Mouse (Mus musculus): ENCODE results near the gene Cpt1c. TPM values are rescaled to one million over a fixed set of nuclear protein-coding genes. Genes with fewer than 3 reads are reported as not detected.
"Not testable (repeated sequence)": the region's sequence is repeated elsewhere in the genome, so short reads cannot be mapped to it uniquely, and the experiment has no call there.

The Cpt1c gene
- total RNA-seq (2021): 100 to 1,000 TPM in 1 of 2 experiments, 10 to 100 TPM in 1; 97.4 to 101 TPM
- long read RNA-seq, experiment 1, transcript Cpt1c-206 (19 exons, 2,716 nt): minor isoform, 6 of 169 reads
- long read RNA-seq, experiment 1, transcript Cpt1c-201 (19 exons, 2,793 nt): major isoform, 77 of 169 reads
- long read RNA-seq, experiment 1, partial matches to known transcripts: 41 of 169 reads
- long read RNA-seq, experiment 1, other reads (novel, unspliced or antisense): 45 of 169 reads
- long read RNA-seq, experiment 2, transcript Cpt1c-201 (19 exons, 2,793 nt): major isoform, 63 of 160 reads
- long read RNA-seq, experiment 2, transcript Cpt1c-206 (19 exons, 2,716 nt): minor isoform, 6 of 160 reads
- long read RNA-seq, experiment 2, partial matches to known transcripts: 48 of 160 reads
- long read RNA-seq, experiment 2, other reads (novel, unspliced or antisense): 43 of 160 reads

- DNase-seq (ENCODE audit: low spot score in 2 of 2): peak; percentile 91 to 95
- intact Hi-C loops (cut with DNase I): loop anchor here (5.0 kb wide), 1 partner anchor 47 kb away; the partner anchor contains the start of gene Ap2a1
These were observed at the start of gene Cpt1c for GRCm38 (mm10) chr7:44974383-44975116. Cpt1c (minus strand) TSS chr7:44974851.

GRCm38 (mm10) chr7:45023711-45024110 lies 49.1 kb upstream of the Cpt1c start:
- intact Hi-C loops (cut with DNase I); DNase-seq (ENCODE audit: low spot score in 2 of 2): not testable (repeated sequence)

- no peak for DNase-seq (ENCODE audit: low spot score in 2 of 2)
- intact Hi-C loops (cut with DNase I): no loop called here
These were observed 45.6 kb upstream of the Cpt1c start for GRCm38 (mm10) chr7:45020225-45020624.

GRCm38 (mm10) chr7:45019031-45019571 lies 44.5 kb upstream of the Cpt1c start:
- DNase-seq (ENCODE audit: low spot score in 2 of 2): no peak
- intact Hi-C loops (cut with DNase I): loop anchor here (5.0 kb wide), 1 partner anchor 33 kb away; the partner anchor contains the start of gene Prr12

- DNase-seq (ENCODE audit: low spot score in 2 of 2): peak; percentile 80 to 88
- intact Hi-C loops (cut with DNase I): loop anchor here (5.0 kb wide), 1 partner anchor 35 kb away; the partner anchor contains the start of gene Prr12
These were observed 42.8 kb upstream of the Cpt1c start, which contains the start of gene Rras for GRCm38 (mm10) chr7:45017242-45018061. Rras (plus strand) TSS chr7:45017961.

GRCm38 (mm10) chr7:45016761-45017160 lies 42.1 kb upstream of the Cpt1c start:
- intact Hi-C loops (cut with DNase I): loop anchor here (5.0 kb wide), 1 partner anchor 36 kb away; the partner anchor contains the start of gene Prr12
- DNase-seq (ENCODE audit: low spot score in 2 of 2): no peak

GRCm38 (mm10) chr7:45015957-45016612 lies 41.4 kb upstream of the Cpt1c start, which contains the start of gene Scaf1:
Scaf1 (minus strand) TSS chr7:45016363.
- DNase-seq (ENCODE audit: low spot score in 2 of 2): peak; percentile 99
- intact Hi-C loops (cut with DNase I): loop anchor here (5.0 kb wide), 1 partner anchor 36 kb away; the partner anchor contains the start of gene Prr12

- intact Hi-C loops (cut with DNase I): loop anchor here (5.0 kb wide), 1 partner anchor 37 kb away; the partner anchor contains the start of gene Prr12
- peak in 1 of 2 experiments; percentile 35 for DNase-seq (ENCODE audit: low spot score in 2 of 2)
These were observed 40.8 kb upstream of the Cpt1c start for GRCm38 (mm10) chr7:45015344-45015956.

- intact Hi-C loops (cut with DNase I): no loop called here
- no peak for DNase-seq (ENCODE audit: low spot score in 2 of 2)
These were observed 39.4 kb upstream of the Cpt1c start for GRCm38 (mm10) chr7:45014096-45014451.

- DNase-seq (ENCODE audit: low spot score in 2 of 2): no peak
- intact Hi-C loops (cut with DNase I): no loop called here
These were observed 38.9 kb upstream of the Cpt1c start for GRCm38 (mm10) chr7:45013366-45014095.

- no peak for DNase-seq (ENCODE audit: low spot score in 2 of 2)
- intact Hi-C loops (cut with DNase I): no loop called here
These were observed 38.2 kb upstream of the Cpt1c start for GRCm38 (mm10) chr7:45012824-45013223.

- intact Hi-C loops (cut with DNase I): no loop called here
- DNase-seq (ENCODE audit: low spot score in 2 of 2): no peak
These were observed 37.4 kb upstream of the Cpt1c start for GRCm38 (mm10) chr7:45012011-45012410.

- DNase-seq (ENCODE audit: low spot score in 2 of 2): no peak
- intact Hi-C loops (cut with DNase I): no loop called here
These were observed 33.8 kb upstream of the Cpt1c start for GRCm38 (mm10) chr7:45008411-45008810.

GRCm38 (mm10) chr7:45007846-45008245 lies 33.2 kb upstream of the Cpt1c start:
- DNase-seq (ENCODE audit: low spot score in 2 of 2): no peak
- intact Hi-C loops (cut with DNase I): no loop called here

GRCm38 (mm10) chr7:45007141-45007540 lies 32.5 kb upstream of the Cpt1c start:
- DNase-seq (ENCODE audit: low spot score in 2 of 2): no peak
- intact Hi-C loops (cut with DNase I): no loop called here

GRCm38 (mm10) chr7:45006503-45006902 lies 31.9 kb upstream of the Cpt1c start:
- intact Hi-C loops (cut with DNase I): no loop called here
- no peak for DNase-seq (ENCODE audit: low spot score in 2 of 2)

- no peak for DNase-seq (ENCODE audit: low spot score in 2 of 2)
- intact Hi-C loops (cut with DNase I): no loop called here
These were observed 30.8 kb upstream of the Cpt1c start for GRCm38 (mm10) chr7:45005321-45005992.
